Mouse (Mus musculus): ENCODE measurements at regions not wholly inside any gene's neighbourhood (a gene's known extent, or its start where the extent isn't known, plus 50 kb on each side); places are given as distances from the start of the nearest gene placed in this dataset.

DNA sequence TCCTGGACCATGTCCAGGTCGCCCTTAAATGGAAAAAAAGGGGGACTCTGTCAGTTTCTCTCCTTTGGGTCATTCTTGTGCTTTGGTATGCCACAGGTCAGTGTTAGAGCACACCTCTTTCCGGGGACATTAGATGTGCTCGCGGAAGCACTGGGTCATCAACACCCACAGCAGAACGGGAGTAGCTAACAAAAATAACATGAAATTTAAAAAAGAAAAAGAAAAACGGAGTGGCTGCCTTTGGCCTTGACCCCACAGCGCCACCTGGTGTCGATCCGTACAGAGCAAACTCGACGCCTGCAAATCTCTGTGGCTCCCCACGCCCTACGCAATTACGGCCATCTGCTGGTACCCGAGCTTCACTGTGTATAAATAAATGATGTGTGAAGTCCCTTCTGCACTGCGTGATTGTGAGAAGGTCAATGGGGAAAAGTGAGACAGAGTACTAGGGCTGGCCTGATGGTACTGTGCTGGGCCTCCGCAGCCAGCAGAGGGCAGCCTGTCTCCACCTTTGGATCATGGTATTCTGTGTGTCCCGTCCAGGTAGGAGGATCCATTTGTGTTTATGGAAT is 99.0 kb upstream of the Slc7a12 start:
- DNase-seq, result peak; percentile 90

DNA sequence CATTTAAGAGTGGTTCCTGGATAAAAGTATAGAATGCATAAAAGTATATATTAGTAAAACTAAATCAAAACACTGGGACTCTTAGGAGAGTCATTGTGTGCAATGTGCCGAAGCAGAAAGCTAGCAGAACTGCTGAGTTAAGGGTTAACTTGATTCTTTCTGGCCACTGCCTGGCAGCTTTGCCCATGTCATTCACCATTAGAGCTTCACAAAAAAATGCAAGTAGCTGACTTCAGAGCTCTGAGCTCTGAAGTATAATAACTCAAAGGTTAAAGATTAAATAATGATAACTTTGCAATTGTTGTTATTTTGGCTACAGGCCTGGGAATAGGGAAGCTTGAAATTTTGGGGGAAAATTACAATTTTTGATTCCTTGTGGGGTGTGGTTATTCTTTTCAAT is 89.8 kb upstream of the Slc7a12 start:
- no peak for DNase-seq

DNA sequence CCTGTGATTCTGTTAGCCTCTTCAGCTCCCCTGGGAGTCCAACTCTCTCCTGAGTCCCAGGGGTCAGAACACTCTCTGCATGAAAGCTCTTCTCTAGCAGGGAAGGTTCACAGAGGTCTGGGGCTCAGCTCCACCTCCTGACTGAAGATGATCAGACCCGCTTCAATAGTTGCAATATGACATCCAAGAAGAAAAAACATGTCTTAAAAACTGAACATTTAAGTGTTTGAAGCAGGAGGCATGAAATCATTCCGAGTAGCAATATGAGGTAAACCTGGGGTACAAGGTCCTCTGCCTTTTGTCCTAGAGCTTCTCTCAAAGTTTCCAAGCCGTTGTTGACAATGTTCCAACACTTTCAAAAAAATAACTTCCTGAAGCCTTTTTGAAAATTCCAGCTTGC is 81.8 kb upstream of the Slc7a12 start:
- DNase-seq, result no peak

DNA sequence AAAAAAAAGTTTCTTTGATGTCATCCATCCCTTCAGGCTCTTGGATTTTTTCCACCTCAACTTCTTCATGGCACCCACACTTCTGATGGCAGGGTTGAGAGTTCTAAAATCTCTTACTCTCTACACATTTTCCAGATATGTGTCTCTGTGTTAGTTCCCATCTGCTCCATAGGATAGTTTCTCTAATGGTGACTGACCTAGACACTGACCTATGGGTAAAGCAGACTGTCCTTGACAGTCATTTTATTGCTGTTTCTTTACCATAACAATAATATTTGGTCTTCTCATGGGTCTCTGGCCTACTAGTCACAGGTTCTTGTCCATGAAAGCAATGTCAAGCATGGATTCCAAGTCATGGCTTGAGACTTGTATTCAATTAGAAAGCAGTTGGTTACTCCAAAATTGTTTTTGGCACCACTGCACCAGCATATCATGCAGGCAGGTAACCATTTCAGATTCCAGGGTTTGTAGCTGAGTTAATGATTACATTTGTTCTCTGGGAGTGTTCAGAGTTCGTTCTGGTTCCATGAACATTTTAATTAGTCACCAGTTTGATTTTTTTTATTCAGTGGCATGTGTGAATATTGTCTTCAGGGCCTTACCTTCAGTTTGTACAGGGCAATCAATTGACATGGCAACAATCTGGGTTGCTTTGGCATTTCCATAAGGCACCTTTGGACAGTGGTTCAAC is 71.9 kb upstream of the Slc7a12 start:
- DNase-seq, result no peak
